Mouse (Mus musculus) heart, embryonic 16.5 days (tissue): ENCODE data around the gene Ptp4a2. TPM values are rescaled to one million over a fixed set of nuclear protein-coding genes. Genes with fewer than 3 reads are reported as not detected.

Source experiments
- microRNA-seq: library from miRNA; unstranded; fragments of <30 nt; microRNA quantifications from one replicate; pipeline ENCODE4, GENCODE M21; 2017
- polyA plus RNA-seq: library from polyadenylated mRNA; unstranded; fragments of >200 nt; fragmentation: Nextera tagmentation; extraction: Ambion mirVana; gene quantifications from 2 replicates; pipeline ENCODE4 v1.2.1, GENCODE M21; 2015

The Ptp4a2 gene
- polyA plus RNA-seq, 1 experiment from 2014 or later = 352 TPM

Small RNA genes lying within 50 kb of the gene (microRNA-seq; reads per million reads assigned to microRNA genes)
- gene Gm28017 = not detected

Other genes with a start within 250 kb of the Ptp4a2 start
- 45.9 and 121 TPM in 2 replicates for gene Lck, start 237.6 kb upstream of the Ptp4a2 start, polyA plus RNA-seq
- 5.1 and 5.7 TPM in 2 replicates for gene Fam167b, start 232.7 kb upstream of the Ptp4a2 start, polyA plus RNA-seq
- 178 and 180 TPM in 2 replicates for gene Eif3i, start 210.6 kb upstream of the Ptp4a2 start, polyA plus RNA-seq
- gene Tmem234, start 210.6 kb upstream of the Ptp4a2 start, polyA plus RNA-seq = 148 and 152 TPM in 2 replicates
- gene Dcdc2b, start 197.0 kb upstream of the Ptp4a2 start, polyA plus RNA-seq = 1.8 and 2.7 TPM in 2 replicates
- gene Iqcc, start 192.1 kb upstream of the Ptp4a2 start, polyA plus RNA-seq = 22.7 and 22.9 TPM in 2 replicates
- 50.9 and 55.0 TPM in 2 replicates for gene Ccdc28b, start 187.3 kb upstream of the Ptp4a2 start, polyA plus RNA-seq
- gene Txlna, start 170.2 kb upstream of the Ptp4a2 start, polyA plus RNA-seq = 47.0 and 48.9 TPM in 2 replicates
- gene Kpna6, start 138.5 kb upstream of the Ptp4a2 start, polyA plus RNA-seq = 16.1 and 18.0 TPM in 2 replicates
- gene Tmem39b, start 114.4 kb upstream of the Ptp4a2 start, polyA plus RNA-seq = 6.2 and 6.6 TPM in 2 replicates
- gene Khdrbs1, start 68.9 kb upstream of the Ptp4a2 start, polyA plus RNA-seq = 63.4 and 65.8 TPM in 2 replicates
- 0.22 and 0.35 TPM in 2 replicates for gene Spocd1, start 118.0 kb downstream of the Ptp4a2 start, polyA plus RNA-seq
- 1.0 and 1.2 TPM in 2 replicates for gene Adgrb2, start 173.7 kb downstream of the Ptp4a2 start, polyA plus RNA-seq
- 26.6 and 37.7 TPM in 2 replicates for gene Col16a1, start 236.6 kb downstream of the Ptp4a2 start, polyA plus RNA-seq